Mouse (Mus musculus) cerebellum, adult 2 months (tissue): ENCODE measurements around the gene Aftph.

Source experiments
- CTCF ChIP-seq: fragments of 200-500 bp; IDR thresholded peaks from 2 replicates; pipeline ENCODE4 v1.5.1; 2011; ENCODE audit warnings: low read depth, mild to moderate bottlenecking, control low read depth, low read length, moderate library complexity, borderline replicate concordance; ENCODE audit not compliant: insufficient read depth
- POLR2A ChIP-seq: fragments of 200-500 bp; IDR thresholded peaks from 2 replicates; pipeline ENCODE4 v1.6.1; 2011; ENCODE audit warnings: low read length, control low read depth, borderline replicate concordance; ENCODE audit not compliant: insufficient read depth

DNA sequence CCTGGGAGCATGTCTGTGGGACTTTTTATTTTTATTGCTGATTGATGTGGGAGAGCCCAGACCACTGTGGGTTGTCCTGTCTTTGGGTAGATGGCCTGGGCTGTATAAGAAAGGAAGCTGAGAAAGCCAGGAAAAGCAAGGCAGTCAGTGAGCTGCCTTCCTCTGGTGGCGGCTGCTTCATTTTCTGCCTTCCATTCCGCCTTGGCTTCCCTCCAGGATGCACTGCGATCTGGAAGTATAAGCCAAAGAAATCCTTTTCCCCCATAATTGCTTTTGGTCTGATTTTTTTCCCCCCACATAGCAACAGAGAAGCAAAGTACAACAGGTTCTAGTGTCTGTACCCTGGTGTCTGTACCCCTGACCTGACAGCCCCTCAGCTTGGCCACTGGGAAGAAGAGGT lies 82.3 kb downstream of the Aftph start:
- no peak for TF ChIP-seq POLR2A
- TF ChIP-seq CTCF, result no peak
